Mouse (Mus musculus): ENCODE results near the gene Cradd. TPM values are rescaled to one million over a fixed set of nuclear protein-coding genes. Genes with fewer than 3 reads are reported as not detected.

Cradd gene
- polyA plus RNA-seq, 1 experiment from 2014 or later: 15.4 TPM

GRCm38 (mm10) chr10:95278085-95278484, 45.8 kb downstream of the Cradd start:
- no peaks in the 10 kb centered on the region for H3K9me3 ChIP-seq (ENCODE audit: low read length)
- WGBS: 76% methylated on average over 11 of the region's 11 CpGs
- H3K27ac ChIP-seq (ENCODE audit: low read length): no peak overlapping the region
- H3K27me3 ChIP-seq (replicated peaks; ENCODE audit: insufficient read depth, low read length): no peaks in the 10 kb centered on the region
- H3K36me3 ChIP-seq (ENCODE audit: insufficient read depth, low read length): no peaks in the 10 kb centered on the region
- TF ChIP-seq CTCF (IDR thresholded peaks at IDR 0.05) (no peak), EP300 (IDR thresholded peaks at IDR 0.05) (no peak)
- ATAC-seq (no peak), DNase-seq (ENCODE audit: low spot score) (no peak)
- no peak overlapping the region for H3K9ac ChIP-seq (replicated peaks; ENCODE audit: low read depth)
- H3K4me1 ChIP-seq (ENCODE audit: insufficient read depth, low read depth, low read length): no peaks in the 10 kb centered on the region; the same call in 1 of the 2 replicates
- no peak overlapping the region for H3K4me2 ChIP-seq (replicated peaks; ENCODE audit: low read depth, low read length)
- no peak overlapping the region for H3K4me3 ChIP-seq (ENCODE audit: low read depth, low read length)

- no peaks in the 10 kb centered on the region for H3K27me3 ChIP-seq (replicated peaks; ENCODE audit: insufficient read depth, low read length)
Observed at GRCm38 (mm10) chr10:95275488-95275887, 48.4 kb downstream of the Cradd start.

GRCm38 (mm10) chr10:95273226-95273625, 50.7 kb downstream of the Cradd start:
- Histone ChIP-seq H3K9ac (replicated peaks; ENCODE audit: low read depth) (no peak overlapping the region), H3K4me1 (ENCODE audit: insufficient read depth, low read depth, low read length) (no peaks in the 10 kb centered on the region; the same call in 1 of the 2 replicates), H3K27me3 (replicated peaks; ENCODE audit: insufficient read depth, low read length) (no peaks in the 10 kb centered on the region), H3K36me3 (ENCODE audit: insufficient read depth, low read length) (no peaks in the 10 kb centered on the region), H3K27ac (ENCODE audit: low read length) (no peak overlapping the region), H3K4me2 (replicated peaks; ENCODE audit: low read depth, low read length) (no peak overlapping the region), H3K9me3 (ENCODE audit: low read length) (no peaks in the 10 kb centered on the region), H3K4me3 (ENCODE audit: low read depth, low read length) (no peak overlapping the region)
- DNase-seq (ENCODE audit: low spot score) (no peak), ATAC-seq (no peak)
- TF ChIP-seq CTCF (IDR thresholded peaks at IDR 0.05) (no peak), EP300 (IDR thresholded peaks at IDR 0.05) (no peak)
- WGBS: 85% methylated on average over 13 of the region's 13 CpGs

More at GRCm38 (mm10) chr10:95275488-95275887, 48.4 kb downstream of the Cradd start:
- DNase-seq (ENCODE audit: low spot score) (peak; percentile 78), ATAC-seq (peak; percentile 70)
- H3K9ac ChIP-seq (replicated peaks; ENCODE audit: low read depth): no peak overlapping the region
- no peak overlapping the region for H3K4me3 ChIP-seq (ENCODE audit: low read depth, low read length)
- no peak overlapping the region for H3K27ac ChIP-seq (ENCODE audit: low read length)
- no peaks in the 10 kb centered on the region for H3K36me3 ChIP-seq (ENCODE audit: insufficient read depth, low read length)
- H3K4me2 ChIP-seq (replicated peaks; ENCODE audit: low read depth, low read length): no peak overlapping the region
- TF ChIP-seq EP300 (IDR thresholded peaks at IDR 0.05) (no peak), CTCF (IDR thresholded peaks at IDR 0.05) (no peak)
- H3K4me1 ChIP-seq (ENCODE audit: insufficient read depth, low read depth, low read length): no peaks in the 10 kb centered on the region; the same call in 1 of the 2 replicates
- 67% methylated on average over 9 of the region's 9 CpGs for WGBS
- H3K9me3 ChIP-seq (ENCODE audit: low read length): no peaks in the 10 kb centered on the region

GRCm38 (mm10) chr10:95269151-95269550, 54.8 kb downstream of the Cradd start:
- no peak for ATAC-seq
- Histone ChIP-seq H3K4me2 (replicated peaks; ENCODE audit: low read depth, low read length) (no peak overlapping the region), H3K4me1 (ENCODE audit: insufficient read depth, low read depth, low read length) (0 out of 2 replicates have a peak, but pooled peaks cover 3% of the 10 kb centered on the region), H3K9ac (replicated peaks; ENCODE audit: low read depth) (no peak overlapping the region), H3K36me3 (ENCODE audit: insufficient read depth, low read length) (no peaks in the 10 kb centered on the region), H3K4me3 (ENCODE audit: low read depth, low read length) (no peak overlapping the region), H3K9me3 (ENCODE audit: low read length) (no peaks in the 10 kb centered on the region), H3K27me3 (replicated peaks; ENCODE audit: insufficient read depth, low read length) (no peaks in the 10 kb centered on the region), H3K27ac (ENCODE audit: low read length) (no peak overlapping the region)
- TF ChIP-seq EP300 (IDR thresholded peaks at IDR 0.05): no peak
- TF ChIP-seq CTCF (IDR thresholded peaks at IDR 0.05): no peak
- no peak for DNase-seq (ENCODE audit: low spot score)
- 86% methylated on average over 7 of the region's 7 CpGs for WGBS

GRCm38 (mm10) chr10:95268366-95268765, 55.6 kb downstream of the Cradd start:
- Histone ChIP-seq H3K27me3 (replicated peaks; ENCODE audit: insufficient read depth, low read length) (no peaks in the 10 kb centered on the region), H3K4me3 (ENCODE audit: low read depth, low read length) (no peak overlapping the region), H3K4me1 (ENCODE audit: insufficient read depth, low read depth, low read length) (0 out of 2 replicates have a peak, but pooled peaks cover 3% of the 10 kb centered on the region), H3K27ac (ENCODE audit: low read length) (no peak overlapping the region), H3K4me2 (replicated peaks; ENCODE audit: low read depth, low read length) (no peak overlapping the region), H3K9ac (replicated peaks; ENCODE audit: low read depth) (no peak overlapping the region), H3K9me3 (ENCODE audit: low read length) (no peaks in the 10 kb centered on the region), H3K36me3 (ENCODE audit: insufficient read depth, low read length) (no peaks in the 10 kb centered on the region)
- WGBS: 91% methylated on average over 5 of the region's 5 CpGs
- no peak for TF ChIP-seq CTCF (IDR thresholded peaks at IDR 0.05)
- no peak for TF ChIP-seq EP300 (IDR thresholded peaks at IDR 0.05)
- DNase-seq (ENCODE audit: low spot score) (no peak), ATAC-seq (no peak)

- Histone ChIP-seq H3K4me2 (replicated peaks; ENCODE audit: low read depth, low read length) (no peak overlapping the region), H3K9ac (replicated peaks; ENCODE audit: low read depth) (no peak overlapping the region), H3K27ac (ENCODE audit: low read length) (no peak overlapping the region), H3K9me3 (ENCODE audit: low read length) (no peaks in the 10 kb centered on the region), H3K4me3 (ENCODE audit: low read depth, low read length) (no peak overlapping the region), H3K27me3 (replicated peaks; ENCODE audit: insufficient read depth, low read length) (no peaks in the 10 kb centered on the region), H3K36me3 (ENCODE audit: insufficient read depth, low read length) (no peaks in the 10 kb centered on the region), H3K4me1 (ENCODE audit: insufficient read depth, low read depth, low read length) (peaks cover 6% of the 10 kb centered on the region; the same call in 1 of the 2 replicates)
- 41% methylated on average over 5 of the region's 5 CpGs for WGBS
- no peak for DNase-seq (ENCODE audit: low spot score)
- ATAC-seq: no peak
- TF ChIP-seq CTCF (IDR thresholded peaks at IDR 0.05): no peak
- no peak for TF ChIP-seq EP300 (IDR thresholded peaks at IDR 0.05)
Observed at GRCm38 (mm10) chr10:95266983-95267382, 57.0 kb downstream of the Cradd start.
